Mouse (Mus musculus) v-Abl transformed pro-B cells (cell line): ENCODE data around the gene Zfp648.

Experiments
- in situ Hi-C, 2 experiments: fragments of 400-800 bp; cut with MboI; formaldehyde crosslinking; loops; one replicate each; pipeline ENCODE4 v1.15.1; 2025; ENCODE audit not compliant: unreplicated experiment in 2 of 2

Gene Zfp648

DNA sequence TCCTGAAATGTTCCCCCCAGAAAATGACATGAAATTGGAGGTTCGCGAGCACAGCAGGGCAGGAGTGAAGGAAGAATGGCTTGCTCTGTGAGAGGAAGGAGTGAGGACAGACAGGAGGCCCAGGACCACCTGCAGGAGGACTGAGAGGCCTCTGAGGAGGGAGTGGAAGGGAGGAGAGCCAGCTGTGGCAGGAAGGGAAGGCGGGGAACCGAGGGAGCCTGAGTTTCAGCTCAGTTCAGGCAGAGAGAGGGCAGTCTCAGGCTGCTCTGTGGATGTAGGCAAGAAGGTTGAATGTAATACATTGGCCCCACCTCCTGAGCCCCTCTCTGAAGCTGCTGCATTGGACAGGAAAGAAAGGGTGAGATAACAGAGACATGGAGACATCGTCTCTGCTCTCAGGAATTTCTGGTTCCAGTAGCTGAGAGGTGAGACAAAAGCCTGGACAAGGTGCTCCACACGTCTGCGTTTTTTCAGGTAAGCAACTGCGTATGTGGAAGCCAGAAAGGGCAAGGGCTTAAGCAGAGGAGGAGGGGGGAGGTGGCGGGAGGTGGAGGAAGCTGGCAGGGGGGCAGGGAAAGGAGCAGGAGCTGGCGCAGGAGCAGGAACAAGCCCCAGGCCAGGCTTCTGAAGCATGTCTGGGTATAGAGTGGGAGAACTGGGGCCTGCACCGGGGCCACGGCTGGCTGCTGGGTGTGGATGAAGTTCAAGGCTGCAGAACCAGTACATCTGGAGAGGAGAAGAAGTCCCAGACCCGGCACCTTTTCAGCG, at the start of gene Zfp648:
Gene Zfp648, plus strand, starts transcription at position 233 of the 768 bp plus-strand sequence.
- in situ Hi-C loops = no loop called here

DNA sequence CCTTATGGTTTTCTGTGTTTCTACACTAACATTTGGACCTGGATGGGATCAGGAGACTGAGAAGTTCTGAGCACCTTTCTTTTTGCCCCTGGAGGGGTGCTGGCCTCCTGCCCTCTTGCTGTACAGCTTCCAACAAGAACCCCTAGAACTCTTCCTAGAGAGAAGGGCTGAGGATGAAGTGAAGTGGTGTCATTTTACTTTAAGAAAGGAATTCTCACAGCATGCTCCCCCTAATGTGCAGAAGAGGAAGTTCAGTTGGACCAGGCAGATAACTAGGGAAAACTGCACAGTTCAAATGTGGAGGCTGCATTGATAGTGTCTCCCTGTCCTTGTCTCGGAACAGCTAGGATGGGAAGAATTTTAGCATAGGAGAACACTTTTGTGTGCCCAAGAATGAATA, 48.4 kb upstream of the Zfp648 start:
- in situ Hi-C loops = no loop called here

DNA sequence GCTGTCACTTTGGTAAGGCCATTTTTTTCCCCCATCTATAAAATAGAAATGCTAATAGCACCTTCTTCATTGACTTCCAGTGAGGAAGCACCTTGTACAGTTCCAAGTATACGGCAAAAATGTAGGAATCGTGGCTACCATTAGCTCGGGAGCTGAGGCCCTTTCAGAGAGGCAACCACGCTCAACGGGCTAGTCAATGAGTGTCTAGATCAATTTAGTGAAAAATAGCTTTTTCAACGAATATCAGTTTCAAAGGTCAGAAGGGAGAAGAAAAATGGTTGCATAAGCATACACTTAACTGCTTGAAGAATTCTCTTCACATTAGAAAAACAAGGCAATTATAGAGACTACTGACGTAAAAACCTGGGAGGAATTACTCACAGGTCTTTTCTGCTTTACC, 47.2 kb upstream of the Zfp648 start:
- in situ Hi-C loops = no loop called here

DNA sequence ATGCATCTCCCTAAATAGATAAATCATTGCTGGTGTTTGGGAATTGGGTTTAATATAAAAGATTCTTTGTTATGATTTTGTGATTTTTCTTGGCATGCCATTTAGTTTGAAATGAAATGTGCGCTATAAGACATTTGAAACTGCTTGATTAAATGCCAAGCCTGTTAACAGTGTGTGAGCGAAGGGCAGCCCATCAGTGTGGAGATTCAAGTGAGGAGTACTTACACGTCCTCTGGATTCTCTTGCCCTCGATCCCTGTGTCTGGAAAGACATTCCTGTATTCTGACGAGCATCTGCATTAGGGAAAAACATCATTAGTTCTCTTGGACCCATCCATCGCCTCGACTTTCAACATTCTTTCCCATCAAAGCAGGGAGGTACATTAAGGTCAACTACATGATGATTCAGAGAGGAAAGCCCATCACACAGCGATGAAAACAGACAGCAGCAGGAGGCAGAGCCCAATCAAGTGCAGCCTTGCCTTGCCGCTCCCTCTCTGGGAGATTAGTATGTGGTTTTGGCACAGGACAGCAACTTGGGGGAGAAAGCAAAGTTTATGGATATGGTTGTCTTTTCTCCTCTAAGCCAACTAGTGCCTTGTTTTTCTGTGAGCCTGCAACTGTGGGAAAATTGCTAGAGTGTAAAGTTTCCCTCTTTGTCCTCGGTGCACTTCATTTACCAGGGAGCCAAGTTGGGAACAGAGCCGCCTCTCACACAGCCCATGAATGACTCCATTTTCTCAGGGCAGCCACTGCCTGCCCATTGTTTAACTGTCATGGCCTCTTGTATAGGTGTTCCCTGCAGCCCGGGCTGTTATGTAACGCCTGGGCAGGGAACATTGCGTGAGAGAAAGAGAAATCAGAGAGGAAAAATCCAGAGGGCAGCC, 44.6 kb upstream of the Zfp648 start:
- in situ Hi-C loops = no loop called here

DNA sequence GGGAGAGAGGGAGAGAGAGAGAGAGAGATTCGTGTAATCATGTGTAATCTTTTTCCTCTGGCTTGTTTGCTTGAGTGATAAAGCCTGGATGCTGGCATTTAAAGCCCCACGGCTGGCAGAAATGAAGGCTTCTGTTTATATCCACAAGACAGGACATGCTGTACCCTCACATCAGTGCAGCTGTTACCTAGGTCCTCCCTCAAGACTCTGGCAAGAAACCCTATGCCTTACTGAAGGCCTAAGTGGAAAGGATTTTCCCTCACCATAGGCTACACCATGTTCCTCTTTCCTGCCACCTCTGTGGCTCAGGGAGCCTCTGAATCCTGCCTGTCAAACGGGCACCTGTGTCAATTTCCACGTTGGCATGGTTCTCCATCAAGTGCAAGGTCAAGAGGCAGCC, 43.9 kb upstream of the Zfp648 start:
- in situ Hi-C loops = no loop called here

DNA sequence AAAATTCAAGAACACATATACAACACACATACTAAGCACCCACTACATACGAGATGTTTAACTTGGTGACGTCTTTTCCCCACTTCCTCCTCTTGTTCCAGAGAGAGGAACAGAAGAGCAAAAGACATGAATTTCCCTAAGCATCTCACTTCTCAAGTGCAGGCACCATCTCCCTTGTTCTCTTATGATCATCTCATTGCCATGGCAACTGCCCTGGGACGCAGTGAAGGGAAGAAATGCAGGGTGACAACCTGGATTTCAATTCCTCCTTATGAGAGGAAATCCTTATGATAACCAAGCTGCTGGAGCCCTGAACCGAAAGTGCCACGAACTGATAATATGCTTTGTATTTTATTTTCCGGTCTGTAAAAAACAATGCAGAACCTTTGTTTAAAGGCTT, 33.3 kb upstream of the Zfp648 start:
- in situ Hi-C loops = no loop called here

DNA sequence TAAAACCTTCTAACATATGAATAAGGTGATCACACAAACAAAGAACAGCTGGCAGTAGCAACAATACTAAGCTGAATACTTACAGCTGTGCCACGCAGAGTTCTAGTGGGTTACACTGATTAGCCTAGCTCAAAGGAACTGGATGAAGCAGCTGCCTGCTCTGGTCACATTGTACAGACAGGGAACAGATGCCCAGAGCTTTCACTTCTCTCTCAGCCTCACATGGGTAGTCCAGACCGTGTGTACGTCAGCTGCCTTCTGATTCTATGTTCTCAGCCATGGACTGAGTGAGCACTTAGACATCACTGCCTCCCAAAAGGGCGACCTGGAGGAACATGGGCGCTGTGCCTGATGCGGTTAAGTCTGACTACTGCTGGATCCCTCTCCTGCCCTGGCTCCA, 25.7 kb upstream of the Zfp648 start:
- in situ Hi-C loops = loop anchor here in 1 of 2 experiments (5.0 to 10.0 kb wide), 2 partner anchors 428 to 631 kb away; partner anchors contain the start of gene Rnasel

DNA sequence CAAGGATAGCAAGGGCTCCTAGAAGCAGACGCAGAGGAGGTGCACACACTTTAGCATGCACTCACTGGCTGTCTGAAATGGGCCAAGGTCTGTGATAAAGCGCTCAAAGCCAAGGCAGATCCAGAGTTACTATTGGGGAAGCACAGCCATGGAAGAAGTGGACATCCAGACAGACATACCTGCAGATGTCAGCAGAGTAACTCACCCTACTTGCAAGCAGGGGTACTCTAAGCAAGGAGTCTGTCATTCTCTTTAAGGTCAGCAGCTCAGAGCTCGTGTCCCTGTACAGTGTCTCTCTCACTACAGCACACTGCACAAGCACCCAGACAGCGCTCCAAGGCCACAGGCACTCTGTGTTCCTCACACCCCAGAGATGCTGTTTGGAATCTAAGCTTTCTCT, 23.2 kb upstream of the Zfp648 start:
- in situ Hi-C loops = loop anchor here in 1 of 2 experiments (5.0 to 10.0 kb wide), 2 partner anchors 430 to 633 kb away; partner anchors contain the start of gene Rnasel

DNA sequence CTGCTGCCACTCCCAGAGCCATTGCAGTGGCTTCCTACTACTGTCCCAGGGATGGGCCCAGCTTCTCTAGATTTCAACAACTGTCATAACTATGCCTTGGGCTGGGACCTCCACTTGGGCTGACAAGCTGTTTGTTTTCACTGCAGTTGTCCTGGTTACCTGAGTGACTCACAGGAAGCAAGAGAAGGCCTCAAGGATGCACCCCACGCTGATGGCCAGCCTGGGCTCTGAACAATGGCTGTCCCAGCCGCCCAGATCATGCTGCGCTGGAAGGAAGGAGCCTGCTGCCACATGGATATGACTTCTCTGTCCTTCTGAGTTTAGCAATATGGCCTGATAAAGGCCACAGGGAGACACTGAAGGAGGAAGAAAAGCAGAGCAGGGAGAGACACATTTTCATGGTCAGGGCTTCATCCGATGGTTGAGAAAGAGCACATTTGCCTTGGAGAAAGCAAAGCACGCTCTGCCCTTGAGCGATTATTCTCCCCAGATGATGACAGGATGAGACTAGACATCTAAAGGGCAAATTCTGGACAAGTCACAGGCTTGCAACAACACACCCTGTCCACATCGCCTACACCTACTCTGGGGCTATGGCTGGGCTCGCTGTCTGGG, 22.3 kb upstream of the Zfp648 start:
- in situ Hi-C loops = loop anchor here in 1 of 2 experiments (5.0 to 10.0 kb wide), 2 partner anchors 431 to 634 kb away; partner anchors contain the start of gene Rnasel

DNA sequence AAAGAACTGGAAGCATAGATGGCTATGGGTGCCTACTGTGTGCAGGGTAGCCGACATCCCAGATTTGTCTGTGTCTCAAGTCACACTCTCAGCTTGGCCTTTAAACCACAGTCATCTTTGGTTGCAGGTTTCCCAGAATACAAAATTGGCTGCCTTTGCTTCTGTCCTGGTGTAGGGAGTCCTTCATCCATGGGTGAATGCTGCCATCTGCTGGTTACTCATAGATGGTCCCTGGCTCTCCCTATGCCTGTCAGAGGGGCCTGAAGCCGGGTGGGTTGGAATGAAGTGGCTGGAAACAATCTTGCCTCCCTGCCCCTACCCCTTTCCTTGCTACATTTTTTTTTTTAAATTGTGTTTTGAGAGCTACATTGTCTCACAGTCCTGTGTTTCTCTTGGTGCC, 20.0 kb upstream of the Zfp648 start:
- in situ Hi-C loops = loop anchor here (5.0 kb wide), 1 partner anchor 289 kb away; the partner anchor contains the start of gene Teddm1a (in 2 of the 2)

DNA sequence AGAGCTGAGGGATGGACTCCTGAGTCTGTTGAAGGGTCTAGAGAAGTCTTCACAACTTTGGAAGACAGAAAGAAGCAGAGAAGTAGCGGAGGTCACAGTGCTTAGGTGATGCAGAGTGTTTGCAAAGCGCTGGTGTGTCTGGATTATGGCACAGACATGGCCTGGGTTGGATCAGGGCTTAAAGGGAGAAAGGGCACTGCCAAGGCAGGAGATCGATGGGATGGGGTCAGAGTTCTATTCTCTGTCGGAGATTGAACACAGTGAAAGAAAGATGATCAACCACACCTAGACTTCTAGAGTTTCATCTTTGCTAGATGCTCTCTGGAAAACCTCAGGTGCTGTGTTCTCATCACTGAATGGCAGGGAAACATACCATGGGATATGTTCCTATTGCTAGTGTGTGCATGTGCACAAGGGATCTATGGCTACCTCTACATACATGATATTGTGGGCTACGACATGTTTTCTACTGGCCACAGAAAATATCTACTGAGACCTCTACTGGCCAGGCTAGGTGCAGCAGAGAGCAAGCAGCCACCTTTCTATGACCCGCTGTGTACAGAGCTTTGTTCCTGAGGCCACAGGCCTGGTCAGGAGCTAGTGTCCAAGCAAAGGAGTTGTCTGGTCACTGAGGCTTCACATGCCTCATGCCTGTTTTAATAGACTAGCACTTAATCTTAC, 18.5 kb upstream of the Zfp648 start:
- in situ Hi-C loops = loop anchor here (5.0 kb wide), 1 partner anchor 290 kb away; the partner anchor contains the start of gene Teddm1a (in 2 of the 2)

DNA sequence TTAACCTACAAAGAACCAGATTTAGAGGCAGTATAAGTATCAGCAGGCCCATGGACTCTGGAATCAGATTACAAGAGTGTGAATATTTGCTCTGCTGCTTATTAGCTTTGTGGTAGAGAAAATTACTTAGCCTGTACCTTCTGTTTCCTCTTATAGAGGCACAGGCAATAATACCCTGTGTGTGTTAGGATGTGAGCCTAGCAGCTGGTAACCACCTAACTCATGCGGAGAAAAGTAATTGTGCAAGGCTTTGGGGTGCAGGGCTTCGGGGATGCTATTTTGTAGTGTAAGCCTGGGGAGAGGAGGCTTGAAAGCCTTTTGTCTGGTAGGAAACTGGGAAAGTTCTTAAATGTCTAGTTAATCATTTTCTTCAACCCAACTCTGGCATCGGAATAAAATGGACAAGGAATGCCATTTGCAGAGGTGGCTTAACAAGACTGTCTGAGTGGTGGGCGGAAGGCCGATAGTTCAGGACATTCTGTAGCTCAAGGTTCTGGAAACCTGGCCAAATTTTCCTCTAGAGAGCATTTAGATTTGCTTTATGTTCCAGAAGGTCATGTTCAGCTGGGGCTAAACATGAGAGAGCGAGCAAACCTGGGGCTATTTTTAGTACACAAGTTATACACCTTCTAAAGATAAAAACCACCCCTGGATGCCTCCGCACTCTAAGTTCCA, 17.8 kb upstream of the Zfp648 start:
- in situ Hi-C loops = loop anchor here (5.0 kb wide), 1 partner anchor 291 kb away; the partner anchor contains the start of gene Teddm1a (in 2 of the 2)

DNA sequence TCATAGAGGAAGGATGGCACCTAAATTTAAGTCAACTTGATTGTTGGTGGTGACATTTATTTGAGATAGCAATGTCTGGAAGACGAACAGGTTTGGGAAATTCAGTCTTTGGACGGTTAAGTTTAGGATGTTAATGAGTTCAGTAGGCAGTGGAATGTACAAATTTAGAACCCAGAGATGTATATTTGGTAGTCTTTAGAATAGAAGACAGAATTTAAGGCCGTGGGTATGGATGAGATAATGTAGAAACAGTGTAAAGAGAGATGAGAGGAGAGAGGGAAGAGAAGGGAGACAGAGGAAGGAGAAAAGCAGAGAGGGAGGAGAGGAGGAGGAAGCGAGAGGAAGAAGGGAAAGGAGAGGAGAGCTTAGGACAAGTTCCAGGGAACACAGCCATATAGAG, 12.8 kb upstream of the Zfp648 start:
- in situ Hi-C loops = no loop called here

DNA sequence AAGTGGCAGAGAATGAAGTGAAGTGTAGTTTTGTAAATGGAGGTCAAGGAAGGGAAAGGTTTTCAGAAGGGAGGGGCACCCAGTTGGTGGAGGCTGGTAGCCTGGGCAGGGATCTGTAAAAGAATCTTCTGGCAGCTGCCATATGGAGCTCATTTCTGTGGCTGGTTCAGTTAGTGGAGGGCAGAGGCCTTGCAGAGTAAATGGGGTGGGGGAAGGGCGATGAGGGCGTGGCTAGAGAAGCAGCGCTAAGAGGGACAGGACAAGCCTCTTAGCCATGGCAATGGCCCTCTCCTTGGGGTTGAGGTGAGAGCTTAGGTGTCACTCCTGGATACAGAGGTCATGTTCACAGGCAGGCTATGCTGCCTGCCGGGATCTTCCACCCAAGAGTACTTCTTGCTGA, 12.4 kb upstream of the Zfp648 start:
- in situ Hi-C loops = no loop called here

DNA sequence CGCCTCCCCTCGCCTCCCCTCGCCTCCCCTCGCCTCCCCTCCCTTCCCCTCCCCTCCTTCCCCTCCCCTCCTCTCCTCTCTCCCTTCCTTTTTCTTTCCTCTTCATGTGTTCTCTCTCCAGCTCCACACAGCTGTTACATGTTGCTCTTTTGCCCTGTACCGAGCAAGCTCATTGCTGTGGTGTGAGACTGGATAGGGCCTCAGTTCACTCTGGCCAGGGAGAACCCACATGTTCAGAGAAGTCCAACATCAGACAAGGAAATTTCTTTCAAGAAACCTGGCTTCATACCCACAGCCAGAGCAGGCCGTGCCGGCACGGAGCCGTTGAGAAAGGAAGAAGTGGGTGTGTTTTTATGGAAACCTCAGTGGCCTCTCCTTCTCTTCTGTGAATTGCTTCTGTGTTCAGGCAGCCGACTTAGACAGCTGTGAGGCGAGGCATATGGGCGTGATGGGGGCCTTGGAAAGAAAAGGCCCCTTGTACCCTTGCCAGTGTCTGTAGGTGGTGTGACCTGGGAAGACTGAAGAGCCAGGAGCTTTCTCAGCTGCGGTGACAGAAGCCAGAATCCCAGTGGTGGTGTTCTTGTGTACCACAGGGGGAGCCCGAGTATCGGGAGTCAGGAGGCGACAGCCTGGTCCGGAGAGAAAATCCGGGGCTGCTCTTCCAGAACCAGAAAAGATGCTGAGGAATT, 11.0 kb upstream of the Zfp648 start:
- in situ Hi-C loops = no loop called here

DNA sequence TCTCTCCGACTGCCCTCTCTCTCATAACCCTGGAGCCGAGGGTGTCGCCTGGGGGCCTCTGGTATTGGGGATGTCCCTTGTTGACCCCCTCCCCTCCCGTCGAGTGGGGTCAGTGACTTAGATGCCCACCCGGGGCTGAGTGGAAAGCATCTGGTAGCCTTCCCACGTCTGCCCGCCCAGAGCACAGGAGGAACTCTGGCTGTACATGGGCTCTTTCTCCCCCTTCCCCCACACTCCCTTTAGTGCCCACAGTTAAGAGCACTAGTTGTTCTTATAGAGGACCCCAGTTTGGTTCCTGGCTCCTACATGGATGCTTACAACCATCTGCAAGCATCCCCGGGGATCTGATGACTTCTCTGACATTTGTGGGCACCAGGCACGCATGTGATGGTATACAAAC, 2.1 kb upstream of the Zfp648 start:
- in situ Hi-C loops = no loop called here

DNA sequence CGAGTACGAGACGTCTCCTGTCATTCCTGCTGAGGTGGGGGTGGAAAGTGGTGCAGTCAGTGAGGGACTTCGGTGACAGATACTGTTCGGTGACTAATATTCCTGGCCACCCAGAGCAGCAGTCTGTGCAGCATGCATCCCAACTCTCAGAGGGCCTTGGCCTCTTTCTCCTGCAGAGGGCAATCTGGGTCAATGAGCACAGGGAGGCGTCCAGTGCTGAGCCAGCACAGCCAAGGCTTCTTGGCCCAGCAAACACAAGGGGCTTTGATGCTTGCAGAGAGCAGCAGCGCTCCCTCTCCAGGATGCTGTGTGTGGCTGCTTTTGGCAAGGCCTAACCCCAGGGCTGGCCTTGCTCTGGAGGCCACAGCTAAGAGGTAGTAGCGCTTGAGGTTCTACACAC, 1.6 kb downstream of the Zfp648 start:
- in situ Hi-C loops = no loop called here

DNA sequence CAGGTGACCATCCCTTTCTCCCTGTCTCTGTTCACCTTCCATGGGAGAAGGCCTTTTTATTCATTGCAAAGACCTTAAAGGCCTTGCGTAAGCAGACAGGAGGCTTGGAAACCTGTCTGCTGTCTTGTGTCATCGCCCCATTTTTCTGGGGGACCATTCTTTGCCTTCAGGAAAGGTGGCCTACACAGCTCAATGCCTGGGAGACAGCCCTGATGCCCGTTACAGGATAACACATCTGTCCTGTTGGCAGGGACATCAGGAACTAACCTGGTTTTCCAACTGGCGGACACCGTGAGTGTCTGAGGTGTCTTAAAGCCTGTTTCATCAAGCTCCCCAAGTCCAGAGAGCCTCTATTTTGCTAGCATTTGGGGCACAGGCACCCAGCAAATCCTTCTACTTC, 2.4 kb downstream of the Zfp648 start:
- in situ Hi-C loops = no loop called here
